Mouse (Mus musculus) common myeloid progenitor, adult 5-6 weeks (primary cell): ENCODE data around the gene Fignl1. TPM values are rescaled to one million over a fixed set of nuclear protein-coding genes. Genes with fewer than 3 reads are reported as not detected.

ENCODE experiments used
- ATAC-seq: replicated peaks from 2 replicates; pipeline ENCODE4 v1.8.0; 2016; ENCODE audit warnings: low read depth, mild to moderate bottlenecking, moderate TSS enrichment, inconsistent platforms; ENCODE audit not compliant: poor library complexity, severe bottlenecking
- total RNA-seq: library from RNA; stranded (forward); fragments of 200-1000, 187-1606 nt; gene quantifications from 2 replicates; pipeline ENCODE4 v1.2.3, GENCODE M21; 2017

Fignl1 gene
- total RNA-seq, 1 experiment from 2014 or later = 102 TPM

DNA sequence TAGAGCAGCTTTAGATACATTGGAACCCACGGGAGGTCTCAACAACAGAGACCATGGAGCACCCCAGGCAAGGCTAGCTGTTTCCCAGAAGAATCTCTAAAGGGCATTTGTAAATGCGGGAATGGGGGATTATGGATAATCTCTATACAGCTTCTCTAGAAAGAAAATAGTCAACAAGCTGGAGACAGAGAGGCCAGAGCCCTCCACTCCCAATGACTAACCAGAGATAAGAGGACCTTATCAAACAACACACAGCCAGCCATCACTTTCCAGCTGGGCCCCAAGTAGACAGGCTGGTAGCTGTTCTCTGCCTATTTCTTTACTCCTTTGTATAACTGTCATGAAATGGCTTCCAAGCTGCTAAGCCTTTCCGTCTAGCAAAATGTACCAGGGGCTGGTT lies 7.0 kb upstream of the Fignl1 start:
- ATAC-seq = no peak; the same call in 1 of the 2 replicates

DNA sequence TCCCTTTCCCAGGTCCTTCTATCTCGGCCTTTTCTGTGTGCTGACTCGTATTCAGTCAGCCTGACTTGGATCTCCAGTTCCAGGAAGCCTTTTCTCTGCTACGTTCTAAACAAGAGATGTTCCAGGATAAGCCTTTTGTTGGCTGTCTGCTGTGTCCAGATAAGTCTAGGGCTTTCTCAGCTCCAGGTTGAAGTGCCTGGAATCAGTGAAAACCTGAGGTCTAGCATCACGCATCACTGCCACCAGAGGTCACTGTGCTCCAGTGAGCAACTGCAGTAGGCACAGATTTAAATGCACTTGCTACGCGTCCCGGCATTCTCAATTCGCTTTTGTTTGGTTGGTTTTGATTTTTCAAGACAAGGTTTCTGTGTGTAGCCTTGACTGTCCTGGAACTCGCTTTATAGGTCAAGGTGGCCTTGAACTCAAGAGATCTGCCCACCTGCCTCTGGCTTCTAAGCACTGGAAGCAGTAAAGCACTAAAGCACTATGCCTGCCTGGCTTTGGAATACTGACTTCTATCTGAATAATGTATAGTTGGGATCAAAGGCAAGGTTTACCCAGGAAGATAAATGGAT lies 3.2 kb upstream of the Fignl1 start:
- peak; percentile 64 for ATAC-seq

DNA sequence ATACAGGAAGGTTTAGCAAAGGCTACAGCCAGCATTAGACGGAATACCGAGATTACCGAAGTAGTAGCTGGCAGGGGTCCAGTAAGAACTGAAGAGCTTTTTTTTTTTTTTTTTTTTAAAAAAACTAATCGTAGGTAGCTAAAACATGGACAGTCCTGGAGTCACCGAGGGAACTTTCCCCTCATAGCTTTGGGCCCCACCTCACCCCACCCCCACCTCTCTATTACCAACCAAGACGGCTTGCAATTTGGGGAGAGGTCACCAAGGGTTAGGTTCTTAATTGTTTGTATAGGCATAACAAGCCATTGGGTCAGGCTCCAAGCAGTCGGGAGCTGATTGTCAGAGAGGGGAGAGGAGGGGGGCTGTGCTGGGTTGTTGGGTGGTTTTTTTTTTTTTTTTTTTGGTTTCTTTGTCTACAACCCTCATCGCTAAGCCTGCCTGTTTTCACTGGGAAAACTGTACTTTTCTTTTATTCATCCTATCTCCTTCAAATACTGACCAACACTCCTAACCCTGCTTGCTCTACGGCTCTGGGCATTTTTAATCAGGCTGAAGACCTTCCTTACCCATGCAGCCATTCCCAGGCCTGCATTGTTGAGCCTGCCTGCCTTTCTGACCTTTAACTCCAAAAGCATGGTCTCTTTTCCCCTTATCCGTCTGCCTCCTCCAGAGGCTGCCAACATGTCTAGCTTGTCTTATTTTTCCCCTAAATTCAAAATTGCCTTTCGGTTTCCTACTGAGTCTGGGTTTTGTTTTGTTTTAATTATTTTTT lies 828 bp upstream of the Fignl1 start:
- ATAC-seq = no peak

DNA sequence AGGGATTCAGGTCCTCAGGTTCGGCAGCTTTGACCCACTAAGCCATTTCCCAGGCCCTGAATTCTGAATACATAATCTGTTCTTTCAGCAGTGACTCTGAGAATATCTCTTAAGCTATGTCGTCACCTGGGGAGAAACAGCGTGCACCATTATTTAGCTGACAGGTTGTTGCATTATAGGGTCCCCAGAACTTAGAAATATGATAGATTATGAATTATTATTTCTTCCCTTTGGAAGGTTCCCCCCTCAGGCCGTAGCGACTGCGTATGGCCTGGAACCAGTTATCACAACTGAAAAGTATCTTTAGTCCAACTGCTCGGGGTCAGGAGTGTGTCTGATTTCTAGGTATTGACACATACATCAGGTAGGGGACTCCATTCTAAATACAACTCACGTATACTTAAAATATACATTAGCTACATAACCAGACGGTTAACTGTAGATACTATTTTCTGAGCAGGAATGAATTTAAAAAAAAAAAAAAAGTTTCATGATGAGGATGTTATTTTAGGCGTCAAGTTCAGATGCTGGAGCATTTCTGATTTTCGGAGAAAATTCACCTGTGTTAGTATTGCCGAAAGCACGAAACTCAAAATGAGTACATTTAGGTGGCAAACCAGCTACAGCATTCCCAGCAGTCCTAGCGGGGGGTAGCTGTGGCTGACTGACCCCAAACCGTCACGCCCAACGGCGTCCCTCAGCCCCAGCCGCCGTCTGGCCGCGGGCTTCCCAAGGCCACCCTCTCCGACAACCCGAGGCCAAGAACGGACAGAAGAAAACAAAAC lies 535 bp downstream of the Fignl1 start:
- no peak for ATAC-seq

DNA sequence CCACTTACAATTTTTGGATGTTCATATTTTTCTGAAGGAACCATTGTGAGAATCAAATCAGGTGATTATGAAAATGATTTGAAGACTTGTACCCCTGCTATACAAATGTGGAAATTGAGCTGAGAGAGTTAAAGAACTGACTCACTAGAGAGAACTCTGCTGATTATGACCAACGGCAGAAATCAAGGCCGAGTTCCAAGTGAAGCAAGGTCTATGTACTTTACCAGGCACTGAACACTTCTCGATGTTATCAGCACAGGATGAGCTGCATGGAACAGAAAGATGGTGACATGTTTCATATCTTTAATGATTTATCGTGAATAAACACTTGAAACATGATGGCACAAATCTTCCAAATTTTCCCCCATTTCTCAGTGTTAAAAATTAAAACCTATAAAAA lies 2.8 kb downstream of the Fignl1 start:
- ATAC-seq = no peak

DNA sequence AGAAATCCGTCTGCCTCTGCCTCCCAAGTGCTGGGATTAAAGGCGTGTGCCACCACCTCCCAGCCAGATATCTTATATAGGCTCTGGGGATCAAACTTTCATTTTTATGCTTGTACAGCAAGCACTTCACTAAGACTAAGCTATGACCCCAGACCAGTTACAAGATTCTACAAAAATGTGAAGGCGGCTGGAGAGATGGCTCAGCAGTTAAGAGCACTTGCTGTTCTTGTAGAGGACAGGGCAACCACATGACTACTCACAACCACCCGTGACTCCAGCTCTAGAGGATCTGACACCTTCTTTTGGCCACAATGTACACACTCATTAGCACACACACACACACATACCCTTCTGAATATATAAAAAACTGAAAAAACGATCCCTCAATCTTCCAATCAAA lies 4.3 kb downstream of the Fignl1 start:
- ATAC-seq = no peak

DNA sequence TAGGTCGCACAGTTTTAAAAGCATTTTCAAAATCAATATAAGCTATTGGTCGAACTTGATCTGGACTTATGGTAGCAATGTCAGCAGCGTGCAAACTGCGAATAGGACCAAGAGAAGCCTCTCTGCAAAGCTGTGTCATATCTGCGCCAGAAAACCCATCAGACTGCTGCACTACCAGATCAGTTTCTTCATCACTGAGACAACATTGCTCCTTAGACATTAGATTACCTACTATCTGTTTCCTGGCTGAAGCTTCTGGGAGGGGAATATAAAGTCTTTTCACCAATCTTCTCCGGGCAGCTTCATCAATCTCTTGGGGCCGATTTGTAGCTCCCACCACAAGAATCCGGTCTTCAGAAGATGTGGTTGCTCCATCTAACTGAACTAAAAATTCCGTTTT lies 7.7 kb downstream of the Fignl1 start:
- no peak for ATAC-seq

DNA sequence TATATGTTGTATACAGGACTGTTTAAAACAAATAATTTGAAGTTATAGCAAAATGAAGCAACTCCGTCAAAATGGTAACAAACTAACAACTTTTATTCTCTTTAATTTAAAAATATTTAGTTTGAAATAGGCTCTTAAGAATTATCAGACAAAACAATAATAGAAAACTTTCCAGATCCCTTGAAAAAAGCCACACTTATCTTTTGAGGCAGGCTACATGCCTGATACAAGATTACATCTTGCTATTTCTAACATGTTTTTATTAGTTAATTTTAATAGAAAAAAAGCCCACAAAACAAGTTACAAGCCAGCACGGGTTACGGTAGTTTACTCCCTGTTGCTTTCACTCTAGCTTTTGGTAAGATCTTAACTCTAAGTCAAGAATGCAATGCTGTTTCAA lies 8.5 kb downstream of the Fignl1 start:
- no peak for ATAC-seq

DNA sequence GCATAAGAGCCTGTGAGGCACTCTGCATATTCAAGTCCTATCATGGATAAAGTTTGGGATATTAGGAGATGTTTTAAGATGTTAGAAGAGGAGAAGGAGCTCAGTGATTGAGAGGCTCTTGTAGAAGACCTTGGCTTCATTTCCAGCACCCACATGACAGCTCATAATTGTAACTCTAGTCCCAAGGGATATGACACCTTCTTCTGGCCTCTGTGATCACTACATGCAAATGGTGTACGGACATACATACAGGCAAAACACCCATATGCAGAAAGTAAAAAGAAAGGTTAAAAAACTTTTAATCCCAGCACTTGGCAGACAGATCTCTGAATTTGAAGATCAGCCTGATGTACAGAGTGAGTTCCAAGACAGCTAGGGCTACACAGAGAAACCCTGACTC lies 10.1 kb downstream of the Fignl1 start:
- no peak for ATAC-seq

DNA sequence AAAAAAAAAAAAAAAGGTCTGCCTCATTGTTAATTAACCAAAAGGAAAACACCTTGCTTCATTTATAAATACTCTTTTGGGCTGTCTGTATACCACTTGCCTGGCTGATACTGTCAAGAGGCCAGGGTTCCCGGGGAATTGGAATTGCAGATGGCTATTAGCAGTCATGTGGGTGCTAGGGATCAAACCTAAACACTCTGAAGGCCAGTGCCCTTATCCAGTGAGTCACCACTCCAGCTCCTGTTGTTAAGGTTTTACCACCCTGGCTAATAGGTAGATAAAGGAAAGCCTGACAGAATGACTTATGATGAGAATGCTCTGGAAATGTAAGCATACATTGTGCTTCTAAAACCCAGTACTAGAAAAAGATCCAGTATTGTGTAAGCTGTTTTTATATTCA lies 14.1 kb downstream of the Fignl1 start:
- ATAC-seq = no peak

DNA sequence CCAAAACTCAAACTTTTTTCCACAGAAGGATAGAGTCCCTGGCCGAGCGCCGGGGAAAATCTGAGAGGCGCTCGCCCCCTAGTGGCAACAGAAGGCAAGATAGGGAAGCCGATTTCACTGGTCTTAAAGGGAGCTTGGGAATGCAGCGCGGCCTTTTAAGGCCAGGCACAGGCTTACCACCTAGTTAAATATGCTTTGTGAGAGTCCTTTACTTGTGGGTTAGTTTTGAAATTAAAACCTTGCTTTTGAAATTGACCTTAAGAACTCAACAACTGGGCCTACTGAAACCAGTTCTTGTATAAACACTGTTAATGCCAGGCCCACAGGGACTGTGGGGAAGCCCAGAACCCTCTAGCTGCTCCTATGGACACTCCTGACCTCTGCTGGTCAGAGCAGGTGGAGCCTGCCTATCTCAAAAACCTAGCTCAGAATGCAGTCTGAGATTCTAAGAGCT lies 20.2 kb downstream of the Fignl1 start:
- peak; percentile 97 for ATAC-seq

DNA sequence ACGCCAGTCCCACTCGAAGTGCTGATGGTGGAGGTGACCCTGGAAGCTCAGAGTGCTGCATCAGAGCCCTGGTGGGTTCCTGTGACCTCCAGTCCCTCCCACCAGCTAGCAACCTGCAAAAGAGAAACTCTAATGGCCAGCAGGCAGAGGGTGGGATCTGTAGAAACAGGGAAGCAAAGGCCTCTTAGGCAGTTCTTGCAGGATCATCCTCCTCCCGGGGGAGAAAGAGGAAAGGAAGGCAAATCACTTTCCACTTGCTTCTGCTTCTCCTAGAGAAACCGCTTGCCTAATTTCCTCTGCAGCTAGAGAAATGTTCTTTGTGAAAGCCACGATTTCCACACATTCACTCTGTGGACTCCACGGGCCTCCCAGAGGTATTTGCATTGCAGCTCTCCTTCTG lies 23.3 kb downstream of the Fignl1 start:
- peak; percentile 32; the same call in 1 of the 2 replicates for ATAC-seq

DNA sequence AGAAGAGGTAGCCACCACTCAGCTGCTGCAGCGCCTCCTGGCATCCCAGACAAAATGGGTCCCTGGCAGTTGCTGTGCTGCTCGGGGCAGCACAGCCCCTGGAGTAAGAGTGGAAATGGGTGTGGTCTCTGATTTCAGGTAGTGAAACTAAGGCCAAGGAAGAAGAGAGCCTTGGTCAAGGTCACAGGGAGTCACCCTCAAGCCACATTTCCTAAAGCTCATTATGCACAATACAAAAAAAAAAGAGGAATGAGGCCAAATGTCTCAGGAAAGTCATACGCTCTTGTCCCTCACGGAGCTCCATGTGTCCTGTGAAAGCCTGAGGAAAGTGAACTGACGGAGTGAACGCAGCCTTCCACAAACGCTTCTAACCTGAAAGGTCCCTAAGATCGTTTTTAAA lies 27.0 kb downstream of the Fignl1 start:
- ATAC-seq = peak; percentile 55

DNA sequence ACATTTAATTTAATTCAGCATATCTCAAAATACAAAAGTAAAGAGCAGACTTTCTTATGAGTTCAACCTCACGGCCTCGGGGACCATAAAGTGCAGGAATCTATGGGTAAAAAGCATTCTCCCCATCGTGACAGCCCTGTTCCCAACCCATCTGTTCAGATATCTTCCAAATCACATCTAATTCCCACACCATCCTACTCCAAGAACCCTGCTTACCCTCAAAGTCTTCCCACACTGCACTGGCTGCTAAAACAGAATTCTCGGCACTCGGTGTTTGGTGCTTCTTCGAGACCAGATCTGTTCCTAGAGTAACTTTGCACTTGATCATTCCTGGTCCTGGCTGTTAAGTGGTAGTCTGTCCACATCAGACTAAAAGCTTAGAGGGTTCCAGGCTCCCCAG lies 30.4 kb downstream of the Fignl1 start:
- ATAC-seq = no peak

DNA sequence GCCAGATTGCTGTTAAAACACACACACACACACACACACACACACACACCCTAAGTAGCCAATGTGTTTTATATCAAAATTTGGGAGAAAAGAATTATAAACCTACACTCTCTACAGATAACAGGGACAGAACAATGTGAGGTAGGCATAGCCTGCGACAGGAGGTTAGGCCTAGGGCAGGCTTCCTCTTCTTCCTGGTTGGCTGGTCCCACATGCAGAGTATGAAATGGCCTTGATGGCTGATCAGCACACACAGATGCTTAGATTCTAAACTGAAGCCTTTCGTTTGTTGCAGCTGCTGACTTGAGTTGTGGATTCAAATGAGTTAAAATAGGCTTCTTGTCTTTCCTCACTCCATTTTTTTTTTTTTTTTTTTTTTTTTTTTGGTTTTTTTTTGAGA lies 31.0 kb downstream of the Fignl1 start:
- ATAC-seq = no peak

DNA sequence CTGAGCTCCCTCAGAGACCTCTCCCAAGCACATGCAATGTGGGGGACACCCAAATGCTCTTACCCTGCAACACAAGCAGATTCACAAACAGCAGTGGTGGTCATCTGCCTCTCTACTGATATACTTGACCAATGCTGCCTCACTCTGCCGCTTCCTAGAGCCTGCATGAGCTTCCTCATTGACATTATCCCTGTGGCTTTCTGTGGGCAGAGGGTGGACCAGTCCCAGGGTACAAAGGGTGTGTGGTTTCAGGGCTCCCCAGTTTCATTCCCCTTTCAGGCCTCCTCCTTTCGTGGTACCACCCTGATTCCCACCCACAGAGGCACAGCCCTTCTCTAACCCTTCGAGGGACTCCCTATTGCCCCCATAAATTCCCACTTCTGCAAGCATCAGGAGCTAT lies 31.5 kb downstream of the Fignl1 start:
- peak; percentile 31 for ATAC-seq

DNA sequence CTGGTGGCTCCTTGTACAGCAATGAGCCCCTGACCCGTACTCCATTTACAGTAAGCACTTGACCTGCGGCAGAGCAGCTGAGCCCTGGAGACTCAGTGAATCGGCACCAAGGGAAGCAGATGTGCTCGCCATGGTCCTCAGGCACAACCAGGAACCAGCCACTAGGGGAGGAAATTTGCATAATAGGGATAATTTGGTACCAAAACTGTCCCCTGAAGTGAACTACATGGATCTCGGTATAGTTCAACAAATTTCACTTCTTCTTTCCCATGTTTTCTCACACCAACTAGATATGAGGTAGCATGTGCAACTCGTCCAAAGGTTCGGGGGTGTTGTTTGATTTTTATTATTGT lies 32.0 kb downstream of the Fignl1 start:
- peak; percentile 51 for ATAC-seq

DNA sequence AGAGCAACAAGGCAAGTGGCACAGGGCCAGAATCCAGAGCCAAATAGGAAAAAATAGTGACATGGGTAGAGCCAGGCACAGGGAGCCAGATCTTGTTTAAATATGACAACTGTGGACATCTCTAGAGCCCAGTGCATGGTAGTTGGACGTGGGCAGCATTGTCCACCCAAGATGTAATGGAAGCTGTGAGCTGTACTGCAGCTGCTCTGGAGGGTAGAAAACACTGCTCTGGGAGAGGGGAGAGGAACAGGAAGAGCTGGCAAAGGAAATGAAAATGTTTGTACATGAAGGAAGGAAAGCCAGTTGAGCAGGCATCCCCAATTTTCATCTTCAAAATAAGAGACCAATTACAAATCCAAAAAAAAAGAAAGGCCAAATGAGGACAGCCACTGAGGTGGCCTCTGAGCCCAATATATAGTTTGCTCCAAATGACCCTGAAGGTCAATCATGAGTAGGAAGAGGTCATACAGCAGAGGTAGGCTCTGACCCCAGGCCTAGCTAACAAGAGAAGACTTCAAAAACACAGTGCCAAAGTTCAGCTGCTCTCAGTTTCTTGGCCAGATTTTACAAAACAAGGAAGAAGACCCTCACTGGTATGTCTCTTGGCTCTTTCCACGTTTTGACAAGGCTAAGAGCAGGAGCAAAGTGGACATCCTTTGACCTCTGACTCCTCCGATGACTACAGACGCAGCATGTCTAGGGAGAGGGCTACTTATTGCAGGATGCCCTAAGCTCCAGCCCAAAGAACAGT lies 32.5 kb downstream of the Fignl1 start:
- no peak for ATAC-seq

DNA sequence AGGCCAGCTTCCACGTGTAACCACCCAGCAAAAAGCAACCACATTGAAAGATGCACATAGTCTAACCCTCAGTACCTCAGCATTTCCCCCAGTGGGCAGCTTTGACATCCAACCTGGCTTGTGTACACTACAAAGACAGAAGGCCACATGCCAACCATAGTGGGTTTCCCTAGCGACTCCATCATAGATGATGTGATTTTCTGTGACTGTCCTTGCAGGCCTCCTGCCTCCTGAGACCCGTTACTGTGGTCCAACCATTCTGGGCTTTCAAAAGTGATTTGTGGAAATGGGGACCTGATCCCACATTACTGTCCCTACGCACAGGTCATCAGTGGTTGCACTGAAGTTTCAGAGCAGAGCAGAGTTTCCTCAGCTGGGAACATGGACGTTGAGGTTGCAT lies 33.9 kb downstream of the Fignl1 start:
- no peak for ATAC-seq

DNA sequence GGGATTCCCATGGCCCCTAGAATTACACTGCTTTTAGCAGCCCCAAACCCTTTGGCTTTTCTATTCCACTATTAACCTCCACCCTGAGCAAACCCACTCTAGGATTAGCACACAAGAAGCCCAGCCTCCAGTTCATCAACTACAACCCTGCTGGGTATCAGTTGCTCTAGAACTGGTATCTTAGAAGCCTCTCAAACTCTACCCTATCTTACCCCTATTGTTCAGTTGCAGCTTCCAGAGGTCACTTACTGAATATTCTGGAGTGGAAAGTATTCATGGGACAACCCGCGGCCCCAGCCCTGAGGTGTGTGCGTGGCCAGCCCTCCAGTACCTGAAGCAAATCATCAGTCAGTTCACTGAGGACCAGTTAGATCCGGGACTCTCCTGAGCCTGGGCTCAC lies 34.4 kb downstream of the Fignl1 start:
- no peak for ATAC-seq

DNA sequence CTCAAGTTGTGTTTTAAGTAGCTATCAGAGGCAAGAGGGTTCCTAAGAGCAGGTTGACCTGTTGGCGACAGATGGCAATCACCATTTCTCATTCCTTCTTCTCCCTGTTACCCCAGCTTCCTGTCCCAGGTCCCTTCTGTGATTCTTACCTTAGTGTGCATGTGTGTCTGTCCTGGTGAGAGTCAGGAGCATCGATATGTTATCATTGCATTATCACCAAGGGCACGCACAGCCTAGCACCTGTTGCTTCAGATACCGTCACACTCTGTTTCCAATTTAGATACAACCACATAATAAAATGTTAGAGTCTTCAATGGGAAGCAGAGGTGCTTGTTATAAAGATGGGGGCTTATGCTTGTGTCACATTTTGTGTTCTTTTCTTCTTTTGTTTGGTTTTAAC lies 36.6 kb downstream of the Fignl1 start:
- no peak for ATAC-seq
